Mouse (Mus musculus) lung, postnatal 0 days (tissue): ENCODE results near the gene Lcn5. TPM values are rescaled to one million over a fixed set of nuclear protein-coding genes. Genes with fewer than 3 reads are reported as not detected.
A peak's percentile ranks its signal among the peaks of the same experiment; 100 is the strongest.

Experiments
- ATAC-seq: fragments of 200-750 bp; cut with Nextera tagmentation; 2 replicates; pipeline ENCODE4 v1.8.0; 2017; ENCODE audit warnings: moderate library complexity
- DNase-seq: peaks from one replicate; pipeline ENCODE4 v3.0.0-alpha.2; 2016; ENCODE audit warnings: low spot score
- H3K27ac ChIP-seq: fragments of 300-500 bp; sonication (generic); 2 replicates; pipeline ENCODE4 v1.5.1; 2014; ENCODE audit warnings: antibody characterized with exemption, mild to moderate bottlenecking, low read length, mixed read lengths
- H3K27me3 ChIP-seq: fragments of 300-500 bp; sonication (generic); replicated peaks from 2 replicates; pipeline ENCODE4 v1.6.1; 2014; ENCODE audit warnings: low read length, mixed read lengths; ENCODE audit not compliant: insufficient read depth
- H3K36me3 ChIP-seq: fragments of 300-500 bp; sonication (generic); 2 replicates; pipeline ENCODE4 v1.6.1; 2014; ENCODE audit warnings: low read length, mixed read lengths; ENCODE audit not compliant: insufficient read depth
- H3K4me1 ChIP-seq: fragments of 300-500 bp; sonication (generic); 2 replicates; pipeline ENCODE4 v1.6.1; 2014; ENCODE audit warnings: antibody characterized with exemption, low read depth, low read length, mixed read lengths; ENCODE audit not compliant: insufficient read depth
- H3K4me2 ChIP-seq: fragments of 300-500 bp; sonication (generic); replicated peaks from 2 replicates; pipeline ENCODE4 v1.6.1; 2014; ENCODE audit warnings: low read depth, mild to moderate bottlenecking, low read length, moderate library complexity, mixed read lengths
- H3K4me3 ChIP-seq: fragments of 300-500 bp; sonication (generic); 2 replicates; pipeline ENCODE4 v1.5.1; 2014; ENCODE audit warnings: low read depth, low read length
- H3K9ac ChIP-seq: fragments of 300-500 bp; sonication (generic); replicated peaks from 2 replicates; pipeline ENCODE4 v1.6.1; 2014; ENCODE audit warnings: low read depth, mild to moderate bottlenecking
- H3K9me3 ChIP-seq: fragments of 300-500 bp; sonication (generic); 2 replicates; pipeline ENCODE4 v1.6.1; 2016; ENCODE audit warnings: low read length, mixed read lengths
- CTCF ChIP-seq: IDR thresholded peaks from 2 replicates; pipeline ENCODE4 v1.5.1; 2016; ENCODE audit warnings: antibody characterized with exemption, mild to moderate bottlenecking
- EP300 ChIP-seq: IDR thresholded peaks from 2 replicates; pipeline ENCODE4 v1.6.1; 2016; ENCODE audit warnings: antibody characterized with exemption, mild to moderate bottlenecking, control low read depth
- WGBS: fragments of 180-500 bp; shearing (Covaris S2); extraction: QIAGEN DNeasy Blood & Tissue Kit; methylation state at CpG from one replicate; pipeline ENCODE4 v1.1.7; 2014; 5-methylcytosine and 5-hydroxymethylcytosine counted together
- polyA plus RNA-seq: library from polyadenylated mRNA; unstranded; fragments of >200 nt; fragmentation: Nextera tagmentation; extraction: Ambion mirVana; gene quantifications from 2 replicates; pipeline ENCODE4 v1.2.1, GENCODE M21; 2015

Gene Lcn5
- polyA plus RNA-seq, 1 experiment from 2014 or later, result not detected

- Histone ChIP-seq H3K27me3 (no peaks in the 10 kb centered on the region), H3K9ac (no peak overlapping the region), H3K4me3 (no peak overlapping the region), H3K9me3 (no peaks in the 10 kb centered on the region), H3K4me1 (no peaks in the 10 kb centered on the region), H3K27ac (no peak overlapping the region), H3K36me3 (no peaks in the 10 kb centered on the region), H3K4me2 (no peak overlapping the region)
- no peak for ATAC-seq
- TF ChIP-seq EP300 (no peak), CTCF (peak; percentile 69)
- DNase-seq, result no peak
- WGBS, result 19% methylated on average over 6 of the region's 6 CpGs
Observed at GRCm38 (mm10) chr2:25639890-25640289, 17.9 kb upstream of the Lcn5 start.

- Histone ChIP-seq H3K9me3 (no peaks in the 10 kb centered on the region), H3K36me3 (no peaks in the 10 kb centered on the region), H3K4me1 (no peaks in the 10 kb centered on the region), H3K27ac (no peak within 1 kb of the TSS), H3K4me3 (no peak within 1 kb of the TSS), H3K9ac (no peak within 1 kb of the TSS), H3K4me2 (no peak within 1 kb of the TSS), H3K27me3 (no peaks in the 10 kb centered on the region)
- 68% methylated on average over 2 of the region's 2 CpGs for WGBS
- TF ChIP-seq EP300 (no peak), CTCF (no peak)
- DNase-seq (no peak), ATAC-seq (no peak)
Observed at GRCm38 (mm10) chr2:25652902-25653301, 4.8 kb upstream of the Lcn5 start, which contains the start of gene Lcn8. Gene Lcn8, plus strand, starts transcription at chr2:25653120.

- Histone ChIP-seq H3K27ac (no peak overlapping the region), H3K27me3 (no peaks in the 10 kb centered on the region), H3K9ac (no peak overlapping the region), H3K9me3 (no peaks in the 10 kb centered on the region), H3K4me3 (no peak overlapping the region), H3K4me1 (no peaks in the 10 kb centered on the region), H3K36me3 (no peaks in the 10 kb centered on the region), H3K4me2 (no peak overlapping the region)
- 23% methylated on average over 1 of the region's 1 CpGs for WGBS
- TF ChIP-seq EP300 (no peak), CTCF (no peak)
- DNase-seq, result peak; percentile 13
- ATAC-seq, result 0 out of 2 replicates have a peak, but pooled peaks have one; percentile 16
Observed at GRCm38 (mm10) chr2:25654502-25654901, 3.2 kb upstream of the Lcn5 start.

- WGBS, result 78% methylated on average over 4 of the region's 4 CpGs
- Histone ChIP-seq H3K4me2 (no peak overlapping the region), H3K9me3 (no peaks in the 10 kb centered on the region), H3K4me1 (no peaks in the 10 kb centered on the region), H3K27ac (no peak overlapping the region), H3K4me3 (no peak overlapping the region), H3K36me3 (no peaks in the 10 kb centered on the region), H3K9ac (no peak overlapping the region), H3K27me3 (no peaks in the 10 kb centered on the region)
- no peak for TF ChIP-seq CTCF
- TF ChIP-seq EP300, result no peak
- DNase-seq, result no peak
- ATAC-seq, result no peak
Observed at GRCm38 (mm10) chr2:25656691-25657090, 1.1 kb upstream of the Lcn5 start.

GRCm38 (mm10) chr2:25657246-25657645, 506 bp upstream of the Lcn5 start:
- H3K9ac ChIP-seq, result no peak overlapping the region
- ATAC-seq (no peak), DNase-seq (no peak)
- H3K27me3 ChIP-seq, result no peaks in the 10 kb centered on the region
- H3K4me1 ChIP-seq, result no peaks in the 10 kb centered on the region
- TF ChIP-seq CTCF (no peak), EP300 (no peak)
- no peak overlapping the region for H3K4me2 ChIP-seq
- H3K27ac ChIP-seq, result no peak overlapping the region
- H3K36me3 ChIP-seq, result no peaks in the 10 kb centered on the region
- no peak overlapping the region for H3K4me3 ChIP-seq
- 65% methylated on average over 4 of the region's 4 CpGs for WGBS
- no peaks in the 10 kb centered on the region for H3K9me3 ChIP-seq

- no peaks in the 10 kb centered on the region for H3K27me3 ChIP-seq
- no peak for ATAC-seq
- no peak overlapping the region for H3K9ac ChIP-seq
- no peaks in the 10 kb centered on the region for H3K4me1 ChIP-seq
- WGBS, result 75% methylated on average over 8 of the region's 8 CpGs
- DNase-seq, result no peak
- no peak overlapping the region for H3K4me3 ChIP-seq
- TF ChIP-seq EP300 (no peak), CTCF (no peak)
- H3K27ac ChIP-seq, result no peak overlapping the region
- no peak overlapping the region for H3K4me2 ChIP-seq
- no peaks in the 10 kb centered on the region for H3K9me3 ChIP-seq
- H3K36me3 ChIP-seq, result no peaks in the 10 kb centered on the region
Observed at GRCm38 (mm10) chr2:25660279-25660678, 2.5 kb downstream of the Lcn5 start.
